Comparison of ENCODE assay signal across 18 mouse cellular contexts in genomic region chr5:98935930-98936329, GRCm38 (mm10).
DNase-seq lines count a peak whose midpoint lies in the region; ATAC-seq lines count a peak whose summit lies in the region.
"Had no signal": no experiment of that assay in that cellular context is flagged by ENCODE, and none has a peak within 500 bp of the region (broad histone marks: within the 10 kb centered on the region; RNA-seq: fewer than 3 reads in every experiment).

No protein-coding gene starts in this region.

- no peaks in the 10 kb centered on the region for H3K4me1 ChIP-seq in heart, embryonic 11.5 days (ENCODE audit: control insufficient read depth, insufficient read depth, low read length)
- 0 out of 2 replicates have a peak, but pooled peaks cover 7% of the 10 kb centered on the region for H3K4me1 ChIP-seq in lung, embryonic 15.5 days
- H3K4me1 ChIP-seq in intestine, embryonic 15.5 days (replicated peaks) = 0 out of 2 replicates have a peak, but pooled peaks cover 5% of the 10 kb centered on the region
- H3K4me1 ChIP-seq: embryonic facial prominence, embryonic 15.5 days had no signal

- H3K4me2 ChIP-seq in heart, embryonic 11.5 days = peak overlapping the region; percentile 40
- H3K4me2 ChIP-seq in lung, embryonic 15.5 days = peak overlapping the region; percentile 28
- H3K4me2 ChIP-seq in intestine, embryonic 15.5 days (replicated peaks) = peak overlapping the region; percentile 26
- H3K4me2 ChIP-seq: embryonic facial prominence, embryonic 15.5 days; hindbrain, embryonic 14.5 days; liver, embryonic 11.5 days had no signal

- no peaks in the 10 kb centered on the region for H3K27me3 ChIP-seq in heart, embryonic 11.5 days (ENCODE audit: control insufficient read depth, insufficient read depth, low read length)
- H3K27me3 ChIP-seq in lung, embryonic 15.5 days = no peaks in the 10 kb centered on the region
- H3K27me3 ChIP-seq in intestine, embryonic 15.5 days (replicated peaks) = no peaks in the 10 kb centered on the region
- H3K27me3 ChIP-seq: embryonic facial prominence, embryonic 15.5 days; megakaryocyte, embryonic 14.5 days had no signal

- H3K9ac ChIP-seq in heart, embryonic 11.5 days (ENCODE audit: low read depth, low read length) = no peak overlapping the region
- H3K9ac ChIP-seq in lung, embryonic 15.5 days = no peak overlapping the region
- H3K9ac ChIP-seq in intestine, embryonic 15.5 days = no peak overlapping the region
- H3K9ac ChIP-seq: embryonic facial prominence, embryonic 15.5 days; hindbrain, embryonic 14.5 days had no signal

- DNase-seq in heart, adult 11 months = no peak
- no peak for DNase-seq in lung, postnatal 25 days (ENCODE audit: low spot score)
- peak; percentile 50 for DNase-seq in retina, embryonic 14.5 days (ENCODE audit: low spot score)
- DNase-seq in cerebellum, adult 11 months = no peak
- no peak for DNase-seq in ovary, adult 18-20 months (ENCODE audit: low spot score)
- DNase-seq: cerebellum, postnatal 10 days; gastrocnemius, postnatal 25 days; kidney, postnatal 36 days; right cerebral cortex, postnatal 4 days had no signal

- no peak overlapping the region for H3K27ac ChIP-seq in heart, embryonic 11.5 days (ENCODE audit: low read depth, low read length)
- peak overlapping the region; percentile 49 for H3K27ac ChIP-seq in lung, embryonic 15.5 days
- no peak overlapping the region for H3K27ac ChIP-seq in intestine, embryonic 15.5 days
- H3K27ac ChIP-seq: embryonic facial prominence, embryonic 15.5 days; hindbrain, embryonic 14.5 days had no signal

- WGBS in heart, embryonic 11.5 days (ENCODE audit: insufficient replicate concordance) = 50% methylated on average over 8 of the region's 8 CpGs
- WGBS in lung, embryonic 15.5 days = 26% methylated on average over 8 of the region's 8 CpGs
- 23% methylated on average over 8 of the region's 8 CpGs for WGBS in intestine, embryonic 15.5 days

- H3K4me3 ChIP-seq in heart, embryonic 11.5 days (ENCODE audit: low read depth, low read length) = no peak overlapping the region
- H3K4me3 ChIP-seq in lung, embryonic 15.5 days = no peak overlapping the region
- no peak overlapping the region for H3K4me3 ChIP-seq in intestine, embryonic 15.5 days (replicated peaks)
- H3K4me3 ChIP-seq: embryonic facial prominence, embryonic 15.5 days; megakaryocyte, embryonic 14.5 days had no signal

- H3K36me3 ChIP-seq in heart, embryonic 11.5 days (ENCODE audit: control insufficient read depth, insufficient read depth, low read length) = no peaks in the 10 kb centered on the region
- H3K36me3 ChIP-seq in lung, embryonic 15.5 days = no peaks in the 10 kb centered on the region
- H3K36me3 ChIP-seq in intestine, embryonic 15.5 days = no peaks in the 10 kb centered on the region
- H3K36me3 ChIP-seq: embryonic facial prominence, embryonic 15.5 days; G1E had no signal

- ATAC-seq in heart, embryonic 11.5 days (replicated peaks; ENCODE audit: insufficient number of reproducible peaks, low FRiP score, low TSS enrichment) = peak; percentile 55; the same call in 1 of the 2 replicates
- ATAC-seq in lung, embryonic 15.5 days (ENCODE audit: borderline replicate concordance, extremely low read depth, low FRiP score, low TSS enrichment) = peak; percentile 95
- peak; percentile 75 for ATAC-seq in intestine, embryonic 15.5 days
- ATAC-seq: forebrain, embryonic 16.5 days had no signal

- H3K9me3 ChIP-seq in heart, embryonic 11.5 days (replicated peaks; ENCODE audit: control insufficient read depth, low read length) = no peaks in the 10 kb centered on the region
- H3K9me3 ChIP-seq in lung, embryonic 15.5 days = no peaks in the 10 kb centered on the region
- no peaks in the 10 kb centered on the region for H3K9me3 ChIP-seq in intestine, embryonic 15.5 days
- H3K9me3 ChIP-seq: embryonic facial prominence, embryonic 15.5 days had no signal
